Mouse (Mus musculus) G1E (cell line): ENCODE measurements around the gene Tbx10.

Source experiments
- CTCF ChIP-seq: IDR thresholded peaks from 2 replicates; pipeline ENCODE4 v1.5.1; 2012; ENCODE audit warnings: low read depth, low read length, inconsistent platforms, mixed read lengths
- GATA1 ChIP-seq: IDR thresholded peaks from 2 replicates; pipeline ENCODE4 v1.6.1; 2012; ENCODE audit warnings: borderline replicate concordance, low read length, inconsistent platforms, mixed read lengths
- GATA2 ChIP-seq: IDR thresholded peaks from 2 replicates; pipeline ENCODE4 v1.6.1; 2012; ENCODE audit warnings: low read depth, low read length, inconsistent platforms, borderline replicate concordance
- POLR2AphosphoS5 ChIP-seq: IDR thresholded peaks from 2 replicates; pipeline ENCODE4 v1.6.1; 2012; ENCODE audit warnings: low read depth, low read length, inconsistent platforms; ENCODE audit not compliant: insufficient replicate concordance

- TF ChIP-seq POLR2AphosphoS5 (no peak), CTCF (no peak), GATA2 (no peak), GATA1 (no peak)
Observed at GRCm38 (mm10) chr19:4005971-4006370, 13.4 kb downstream of the Tbx10 start.
